Mouse (Mus musculus) heart, postnatal 0 days (tissue): ENCODE results near the gene Paqr7. TPM values are rescaled to one million over a fixed set of nuclear protein-coding genes. Genes with fewer than 3 reads are reported as not detected.

ENCODE experiments used
- ATAC-seq: fragments of 200-750 bp; cut with Nextera tagmentation; 2 replicates; pipeline ENCODE4 v1.8.0; 2017; ENCODE audit warnings: low read depth, moderate number of reproducible peaks, moderate library complexity; ENCODE audit not compliant: insufficient read depth
- DNase-seq: peaks from one replicate; pipeline ENCODE4 v3.0.0-alpha.2; 2016; ENCODE audit warnings: low spot score
- H3K27ac ChIP-seq: fragments of 300-500 bp; sonication (generic); 2 replicates; pipeline ENCODE4 v1.5.1; 2014; ENCODE audit warnings: low read depth, mild to moderate bottlenecking
- H3K27me3 ChIP-seq: fragments of 300-500 bp; sonication (generic); 2 replicates; pipeline ENCODE4 v1.6.1; 2014; ENCODE audit warnings: low read length, mixed read lengths; ENCODE audit not compliant: control insufficient read depth, insufficient read depth
- H3K36me3 ChIP-seq: fragments of 300-500 bp; sonication (generic); replicated peaks from 2 replicates; pipeline ENCODE4 v1.6.1; 2014; ENCODE audit warnings: low read length, mixed read lengths; ENCODE audit not compliant: control insufficient read depth, insufficient read depth
- H3K4me1 ChIP-seq: fragments of 300-500 bp; sonication (generic); 2 replicates; pipeline ENCODE4 v1.6.1; 2014; ENCODE audit warnings: antibody characterized with exemption; ENCODE audit not compliant: control insufficient read depth, insufficient read depth
- H3K4me2 ChIP-seq: fragments of 300-500 bp; sonication (generic); 2 replicates; pipeline ENCODE4 v1.6.1; 2014; ENCODE audit warnings: low read depth, mild to moderate bottlenecking, low read length, moderate library complexity
- H3K4me3 ChIP-seq: fragments of 300-500 bp; sonication (generic); 2 replicates; pipeline ENCODE4 v1.5.1; 2014; ENCODE audit warnings: low read depth, low read length
- H3K9ac ChIP-seq: fragments of 300-500 bp; sonication (generic); replicated peaks from 2 replicates; pipeline ENCODE4 v1.6.1; 2014; ENCODE audit warnings: low read depth, low read length, mixed read lengths
- H3K9me3 ChIP-seq: fragments of 300-500 bp; sonication (generic); replicated peaks from 2 replicates; pipeline ENCODE4 v1.6.1; 2016; ENCODE audit warnings: low read length; ENCODE audit not compliant: control insufficient read depth
- CTCF ChIP-seq: IDR thresholded peaks from 2 replicates; pipeline ENCODE4 v1.5.1; 2016; ENCODE audit warnings: antibody characterized with exemption, control low read depth, low read depth
- EP300 ChIP-seq: IDR thresholded peaks from 2 replicates; pipeline ENCODE4 v1.6.1; 2016; ENCODE audit warnings: antibody characterized with exemption, low read depth
- WGBS: fragments of 180-500 bp; shearing (Covaris S2); extraction: QIAGEN DNeasy Blood & Tissue Kit; methylation state at CpG from one replicate; pipeline ENCODE4 v1.1.7; 2014; 5-methylcytosine and 5-hydroxymethylcytosine counted together
- polyA plus RNA-seq: library from polyadenylated mRNA; unstranded; fragments of >200 nt; fragmentation: Nextera tagmentation; extraction: Ambion mirVana; gene quantifications from 2 replicates; pipeline ENCODE4 v1.2.1, GENCODE M21; 2015
- total RNA-seq: library from RNA; depleted of rRNA; stranded (reverse); fragments of >200 nt; gene quantifications from 2 replicates; pipeline ENCODE4 v1.2.3, GENCODE M21; 2014; ENCODE audit warnings: low replicate concordance

Paqr7 gene
- total and polyA plus RNA-seq, 2 experiments from 2014 or later = 15.4 to 25.4 TPM

GRCm38 (mm10) chr4:134482442-134482841, 14.1 kb upstream of the Paqr7 start:
- no peak overlapping the region for H3K27ac ChIP-seq
- H3K9me3 ChIP-seq = no peaks in the 10 kb centered on the region
- no peak for DNase-seq
- no peak overlapping the region for H3K4me3 ChIP-seq
- no peak for TF ChIP-seq CTCF
- TF ChIP-seq EP300 = no peak
- H3K4me1 ChIP-seq = no peaks in the 10 kb centered on the region
- H3K4me2 ChIP-seq = no peak overlapping the region
- ATAC-seq = no peak
- H3K27me3 ChIP-seq = no peaks in the 10 kb centered on the region
- 67% methylated on average over 8 of the region's 8 CpGs for WGBS
- no peak overlapping the region for H3K9ac ChIP-seq
- no peaks in the 10 kb centered on the region for H3K36me3 ChIP-seq

- no peak overlapping the region for H3K4me3 ChIP-seq
- no peak overlapping the region for H3K27ac ChIP-seq
- no peaks in the 10 kb centered on the region for H3K9me3 ChIP-seq
- no peaks in the 10 kb centered on the region for H3K4me1 ChIP-seq
- H3K27me3 ChIP-seq = no peaks in the 10 kb centered on the region
- H3K9ac ChIP-seq = no peak overlapping the region
- no peaks in the 10 kb centered on the region for H3K36me3 ChIP-seq
- whole genome bisulfite sequencing = 59% methylated on average over 6 of the region's 6 CpGs
- no peak overlapping the region for H3K4me2 ChIP-seq
- no peak for TF ChIP-seq CTCF
- DNase-seq (no peak), ATAC-seq (no peak)
Observed at GRCm38 (mm10) chr4:134483078-134483688, 13.3 kb upstream of the Paqr7 start.

GRCm38 (mm10) chr4:134483696-134484095, 12.8 kb upstream of the Paqr7 start:
- H3K9ac ChIP-seq = no peak overlapping the region
- no peak overlapping the region for H3K4me2 ChIP-seq
- DNase-seq (no peak), ATAC-seq (no peak)
- no peak overlapping the region for H3K27ac ChIP-seq
- no peaks in the 10 kb centered on the region for H3K4me1 ChIP-seq
- TF ChIP-seq CTCF (no peak), EP300 (no peak)
- no peaks in the 10 kb centered on the region for H3K36me3 ChIP-seq
- no peaks in the 10 kb centered on the region for H3K9me3 ChIP-seq
- H3K27me3 ChIP-seq = no peaks in the 10 kb centered on the region
- no peak overlapping the region for H3K4me3 ChIP-seq
- 33% methylated on average over 6 of the region's 6 CpGs for WGBS

- 74% methylated on average over 10 of the region's 10 CpGs for WGBS
Observed at GRCm38 (mm10) chr4:134484231-134484630, 12.3 kb upstream of the Paqr7 start.

GRCm38 (mm10) chr4:134485151-134485900, 11.2 kb upstream of the Paqr7 start:
- H3K36me3 ChIP-seq = no peaks in the 10 kb centered on the region
- H3K9ac ChIP-seq = no peak overlapping the region
- H3K4me3 ChIP-seq = no peak overlapping the region
- no peaks in the 10 kb centered on the region for H3K4me1 ChIP-seq
- no peak overlapping the region for H3K4me2 ChIP-seq
- H3K27ac ChIP-seq = no peak overlapping the region
- H3K9me3 ChIP-seq = no peaks in the 10 kb centered on the region
- WGBS = 79% methylated on average over 5 of the region's 5 CpGs
- DNase-seq = no peak
- H3K27me3 ChIP-seq = no peaks in the 10 kb centered on the region
- ATAC-seq = no peak
- TF ChIP-seq EP300 (no peak), CTCF (no peak)

More at GRCm38 (mm10) chr4:134484231-134484630, 12.3 kb upstream of the Paqr7 start:
- Histone ChIP-seq H3K36me3 (no peaks in the 10 kb centered on the region), H3K9ac (no peak overlapping the region), H3K27me3 (no peaks in the 10 kb centered on the region), H3K27ac (no peak overlapping the region), H3K4me3 (no peak overlapping the region), H3K4me2 (no peak overlapping the region), H3K4me1 (no peaks in the 10 kb centered on the region), H3K9me3 (no peaks in the 10 kb centered on the region)
- ATAC-seq (no peak), DNase-seq (no peak)
- no peak for TF ChIP-seq CTCF
